Mouse (Mus musculus) adrenal gland, adult 10 weeks (tissue): ENCODE data around the gene Krt14. TPM values are rescaled to one million over a fixed set of nuclear protein-coding genes. Genes with fewer than 3 reads are reported as not detected.

Source experiments
- polyA plus RNA-seq: library from polyadenylated mRNA; stranded (reverse); fragments of 350-450 nt; fragmentation: Illumina TruSeq; extraction: RNeasy Lipid Tissue Mini Kit (QIAGEN cat#74804); gene quantifications from one replicate; pipeline ENCODE4 v1.2.3, GENCODE M21; 2014; ENCODE audit warnings: low read depth, low replicate concordance

Gene Krt14
- polyA plus RNA-seq: not detected

GRCm38 (mm10) chr11:100207498-100207897 lies at the start of gene Krt14:
TSS of gene Krt14 (minus strand) at chr11:100207548.

GRCm38 (mm10) chr11:100248852-100249465 lies 41.6 kb upstream of the Krt14 start, which contains the start of gene Krt16:
TSS of gene Krt16 (minus strand) at chr11:100248902.

GRCm38 (mm10) chr11:100192992-100193391 lies 14.4 kb downstream of the Krt14 start, which contains the start of gene Krt9:
TSS of gene Krt9 (minus strand) at chr11:100193246.

Other genes with a start within 250 kb of the Krt14 start
- not detected for gene Krtap29-1, start 228.5 kb downstream of the Krt14 start, polyA plus RNA-seq
- gene Krtap16-1, start 221.0 kb downstream of the Krt14 start, polyA plus RNA-seq: not detected
- not detected for gene Krtap17-1, start 213.6 kb downstream of the Krt14 start, polyA plus RNA-seq
- not detected for gene Krt33a, start 191.3 kb downstream of the Krt14 start, polyA plus RNA-seq
- not detected for gene Krt33b, start 177.7 kb downstream of the Krt14 start, polyA plus RNA-seq
- not detected for gene Krt34, start 166.0 kb downstream of the Krt14 start, polyA plus RNA-seq
- gene Krt31, start 157.0 kb downstream of the Krt14 start, polyA plus RNA-seq: not detected
- gene Krt32, start 119.3 kb downstream of the Krt14 start, polyA plus RNA-seq: not detected
- not detected for gene Krt35, start 111.3 kb downstream of the Krt14 start, polyA plus RNA-seq
- gene Krt36, start 101.9 kb downstream of the Krt14 start, polyA plus RNA-seq: not detected
- not detected for gene Krt13, start 86.0 kb downstream of the Krt14 start, polyA plus RNA-seq
- gene Krt15, start 71.6 kb downstream of the Krt14 start, polyA plus RNA-seq: not detected
- gene Krt19, start 58.9 kb downstream of the Krt14 start, polyA plus RNA-seq: not detected
- not detected for gene Krt9, start 14.3 kb downstream of the Krt14 start, polyA plus RNA-seq
- gene Krt16, start 41.4 kb upstream of the Krt14 start, polyA plus RNA-seq: not detected
- gene Krt17, start 53.5 kb upstream of the Krt14 start, polyA plus RNA-seq: not detected
- gene Krt42, start 62.3 kb upstream of the Krt14 start, polyA plus RNA-seq: not detected
- gene Eif1, start 112.3 kb upstream of the Krt14 start, polyA plus RNA-seq: 1,846 TPM
- not detected for gene Gast, start 126.9 kb upstream of the Krt14 start, polyA plus RNA-seq
- 5.1 TPM for gene Hap1, start 148.6 kb upstream of the Krt14 start, polyA plus RNA-seq
- 2.2 TPM for gene Jup, start 190.2 kb upstream of the Krt14 start, polyA plus RNA-seq
- 10.6 TPM for gene P3h4, start 207.3 kb upstream of the Krt14 start, polyA plus RNA-seq
- gene Fkbp10, start 208.1 kb upstream of the Krt14 start, polyA plus RNA-seq: 1.4 TPM
- gene Nt5c3b, start 234.3 kb upstream of the Krt14 start, polyA plus RNA-seq: 30.2 TPM
- not detected for gene Klhl10, start 234.4 kb upstream of the Krt14 start, polyA plus RNA-seq